Mouse (Mus musculus) stomach, postnatal 0 days (tissue): Measurements from ENCODE around the gene Atp5b.

Experiments used
- CTCF ChIP-seq: IDR thresholded peaks from 2 replicates; pipeline ENCODE4 v1.5.1; 2016; ENCODE audit warnings: antibody characterized with exemption, low read depth, mild to moderate bottlenecking, moderate library complexity
- EP300 ChIP-seq: optimal IDR thresholded peaks from 2 replicates; pipeline ENCODE3; 2016; ENCODE audit warnings: antibody characterized with exemption

DNA sequence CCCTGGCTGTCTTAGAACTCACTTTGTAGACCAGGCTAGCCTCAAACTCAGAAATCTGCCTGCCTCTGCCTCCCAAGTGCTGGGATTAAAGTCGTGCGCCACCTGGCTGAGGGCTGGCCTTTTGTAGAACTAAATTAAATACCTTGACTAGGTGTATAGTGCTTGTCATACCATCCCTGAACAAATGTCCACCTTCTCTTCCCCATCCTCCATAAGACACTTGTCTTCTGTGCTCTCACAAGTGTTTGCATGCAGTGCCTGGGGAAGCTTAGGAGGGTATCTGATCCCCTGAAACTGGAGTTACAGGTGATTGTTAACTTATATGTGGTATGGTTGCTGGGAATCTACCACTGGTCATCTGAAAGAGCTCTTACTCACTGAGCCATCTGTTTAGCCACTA is 32.7 kb upstream of the Atp5b start:
- TF ChIP-seq CTCF (no peak; the same call in 1 of the 2 replicates), EP300 (no peak)
